Mouse (Mus musculus) hindbrain, embryonic 14.5 days (tissue): Measurements from ENCODE around the gene P2ry4. TPM values are rescaled to one million over a fixed set of nuclear protein-coding genes. Genes with fewer than 3 reads are reported as not detected.

Source experiments
- ATAC-seq: fragments of 200-750 bp; cut with Nextera tagmentation; 2 replicates; pipeline ENCODE4 v1.8.0; 2017; ENCODE audit warnings: moderate number of reproducible peaks, mild to moderate bottlenecking, moderate TSS enrichment, moderate library complexity; ENCODE audit not compliant: low FRiP score
- DNase-seq: peaks from one replicate; pipeline ENCODE4 v3.0.0-alpha.2; 2015; ENCODE audit warnings: low spot score
- H3K27ac ChIP-seq: fragments of 300-500 bp; sonication (generic); 2 replicates; pipeline ENCODE4 v1.5.1; 2014; ENCODE audit warnings: mild to moderate bottlenecking, moderate library complexity
- H3K27me3 ChIP-seq: fragments of 300-500 bp; sonication (generic); 2 replicates; pipeline ENCODE4 v1.6.1; 2014; ENCODE audit warnings: mild to moderate bottlenecking, low read length, mixed read lengths; ENCODE audit not compliant: control insufficient read depth, insufficient read depth
- H3K36me3 ChIP-seq: fragments of 300-500 bp; sonication (generic); replicated peaks from 2 replicates; pipeline ENCODE4 v1.6.1; 2014; ENCODE audit not compliant: control insufficient read depth, insufficient read depth
- H3K4me1 ChIP-seq: fragments of 300-500 bp; sonication (generic); replicated peaks from 2 replicates; pipeline ENCODE4 v1.6.1; 2014; ENCODE audit warnings: antibody characterized with exemption, low read length, mixed read lengths; ENCODE audit not compliant: control insufficient read depth, insufficient read depth
- H3K4me2 ChIP-seq: fragments of 300-500 bp; sonication (generic); replicated peaks from 2 replicates; pipeline ENCODE4 v1.6.1; 2014; ENCODE audit warnings: mild to moderate bottlenecking, moderate library complexity
- H3K4me3 ChIP-seq: fragments of 300-500 bp; sonication (generic); replicated peaks from 2 replicates; pipeline ENCODE4 v1.5.1; 2014; ENCODE audit warnings: mild to moderate bottlenecking, low read length
- H3K9ac ChIP-seq: fragments of 300-500 bp; sonication (generic); 2 replicates; pipeline ENCODE4 v1.6.1; 2014
- H3K9me3 ChIP-seq: fragments of 300-500 bp; sonication (generic); 2 replicates; pipeline ENCODE4 v1.6.1; 2016; ENCODE audit warnings: low read length; ENCODE audit not compliant: control insufficient read depth
- WGBS: fragments of 180-500 bp; shearing (Covaris S2); extraction: QIAGEN DNeasy Blood & Tissue Kit; methylation state at CpG from one replicate; pipeline ENCODE4 v1.1.7; 2014; 5-methylcytosine and 5-hydroxymethylcytosine counted together
- polyA plus RNA-seq: library from polyadenylated mRNA; unstranded; fragments of >200 nt; fragmentation: Nextera tagmentation; extraction: Ambion mirVana; gene quantifications from 2 replicates; pipeline ENCODE4 v1.2.1, GENCODE M21; 2014

The P2ry4 gene
- polyA plus RNA-seq, 1 experiment from 2014 or later: not detected

DNA sequence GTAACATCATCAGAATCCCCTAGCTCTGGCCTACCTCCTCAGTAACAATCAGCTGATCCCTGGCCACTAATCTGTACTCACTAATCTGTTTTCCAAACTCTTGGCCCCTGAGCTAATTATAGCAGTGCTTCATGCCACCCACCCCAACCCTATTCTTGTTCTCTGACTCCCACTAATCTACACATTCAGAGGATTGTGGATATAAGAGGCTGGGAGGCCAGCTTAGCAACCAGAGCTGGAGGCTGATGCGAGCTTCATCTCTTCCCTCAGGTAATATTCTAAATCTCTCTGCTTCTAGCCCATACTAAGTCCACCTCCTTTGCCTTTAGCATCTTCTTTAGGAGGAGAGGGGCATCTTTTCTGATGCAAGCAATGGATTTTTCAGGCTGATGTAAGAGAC is 10.6 kb upstream of the P2ry4 start, which contains the start of gene Arr3:
Arr3 (plus strand) TSS at position 184 of the 400 bp plus-strand sequence.
- ATAC-seq (no peak), DNase-seq (no peak)
- no peak within 1 kb of the TSS for H3K9ac ChIP-seq
- H3K27ac ChIP-seq: no peak within 1 kb of the TSS
- 81% methylated on average over 1 of the region's 1 CpGs for WGBS
- H3K4me2 ChIP-seq: no peak within 1 kb of the TSS
- H3K4me1 ChIP-seq: no peaks in the 10 kb centered on the region
- H3K36me3 ChIP-seq: no peaks in the 10 kb centered on the region
- H3K4me3 ChIP-seq: no peak within 1 kb of the TSS
- H3K27me3 ChIP-seq: no peaks in the 10 kb centered on the region
- H3K9me3 ChIP-seq: no peaks in the 10 kb centered on the region

DNA sequence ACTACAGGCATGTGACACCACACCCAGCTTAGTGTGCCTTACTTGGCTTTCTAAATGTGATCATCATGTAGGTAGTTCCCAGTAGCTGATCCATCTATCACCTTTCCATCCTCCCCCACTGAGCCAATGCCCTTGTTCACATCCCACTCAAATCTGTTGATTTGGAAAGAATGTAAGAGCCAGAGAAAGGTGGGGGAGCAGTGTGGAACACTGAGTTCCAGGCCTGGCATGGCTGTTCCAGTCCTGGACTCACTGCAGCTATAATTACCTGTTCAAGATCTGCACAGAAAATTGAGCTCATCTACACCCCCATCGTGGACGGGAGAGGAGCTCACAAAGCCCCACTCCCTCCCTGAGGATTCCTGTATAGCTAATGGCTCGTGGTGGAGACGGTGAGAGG is 5.1 kb upstream of the P2ry4 start:
- Histone ChIP-seq H3K4me1 (no peaks in the 10 kb centered on the region), H3K27me3 (0 out of 2 replicates have a peak, but pooled peaks cover 3% of the 10 kb centered on the region), H3K27ac (no peak overlapping the region), H3K9me3 (no peaks in the 10 kb centered on the region), H3K4me2 (no peak overlapping the region), H3K4me3 (no peak overlapping the region), H3K9ac (no peak overlapping the region), H3K36me3 (no peaks in the 10 kb centered on the region)
- WGBS: 69% methylated on average over 4 of the region's 4 CpGs
- ATAC-seq (no peak), DNase-seq (no peak)

DNA sequence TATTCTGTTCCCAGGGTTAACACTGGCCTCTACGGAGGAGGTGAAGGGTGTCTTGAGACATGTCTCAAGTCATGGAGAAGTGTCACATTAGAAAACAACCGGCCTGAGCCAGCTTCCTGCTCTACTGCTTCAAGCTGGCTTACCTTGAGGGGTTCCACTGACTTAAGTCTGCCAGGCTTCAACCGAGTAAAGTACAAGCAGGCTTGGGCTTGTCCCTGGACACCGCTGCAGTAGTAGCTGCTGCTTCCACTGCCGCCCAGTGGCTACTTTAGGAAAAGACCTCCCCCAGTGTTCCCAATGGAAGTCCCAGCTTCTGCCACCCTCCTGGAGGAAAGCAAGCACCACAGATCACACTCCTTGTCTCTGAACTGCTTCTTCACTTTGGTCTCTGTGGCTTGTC is 2.8 kb upstream of the P2ry4 start:
- H3K9ac ChIP-seq: no peak overlapping the region
- ATAC-seq: peak; percentile 40; the same call in 1 of the 2 replicates
- no peak overlapping the region for H3K27ac ChIP-seq
- no peak for DNase-seq
- H3K27me3 ChIP-seq: 0 out of 2 replicates have a peak, but pooled peaks cover 8% of the 10 kb centered on the region
- no peak overlapping the region for H3K4me2 ChIP-seq
- no peaks in the 10 kb centered on the region for H3K36me3 ChIP-seq
- H3K4me1 ChIP-seq: no peaks in the 10 kb centered on the region
- H3K9me3 ChIP-seq: no peaks in the 10 kb centered on the region
- WGBS: 24% methylated on average over 5 of the region's 5 CpGs
- H3K4me3 ChIP-seq: no peak overlapping the region

DNA sequence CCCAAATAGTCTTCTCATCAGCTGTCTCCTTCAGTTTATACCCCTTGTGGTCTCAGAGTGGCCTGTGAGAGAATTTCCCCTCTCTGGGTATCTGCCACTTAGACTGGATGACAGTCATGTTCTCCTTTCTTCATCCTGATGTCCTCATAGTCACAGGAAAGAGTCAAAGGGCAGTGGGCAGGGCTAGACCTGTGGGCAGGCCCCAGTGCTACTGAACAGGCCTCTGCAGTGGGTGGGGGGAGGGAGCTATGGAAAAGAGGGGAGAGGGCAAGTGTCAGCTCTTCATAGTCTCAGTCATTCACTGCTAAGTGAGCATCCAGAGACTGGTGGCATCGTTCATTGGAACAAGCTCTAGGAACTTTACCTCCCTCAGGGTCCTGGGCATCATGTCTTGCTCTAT is 22.7 kb downstream of the P2ry4 start, which contains the start of gene Awat1:
Awat1 (plus strand) TSS at position 301 of the 400 bp plus-strand sequence.
- WGBS: 89% methylated on average over 1 of the region's 1 CpGs
- no peaks in the 10 kb centered on the region for H3K4me1 ChIP-seq
- H3K4me2 ChIP-seq: no peak within 1 kb of the TSS
- H3K36me3 ChIP-seq: no peaks in the 10 kb centered on the region
- no peak within 1 kb of the TSS for H3K4me3 ChIP-seq
- no peaks in the 10 kb centered on the region for H3K9me3 ChIP-seq
- ATAC-seq: no peak
- H3K27ac ChIP-seq: no peak within 1 kb of the TSS
- no peak for DNase-seq
- H3K27me3 ChIP-seq: no peaks in the 10 kb centered on the region
- no peak within 1 kb of the TSS for H3K9ac ChIP-seq

DNA sequence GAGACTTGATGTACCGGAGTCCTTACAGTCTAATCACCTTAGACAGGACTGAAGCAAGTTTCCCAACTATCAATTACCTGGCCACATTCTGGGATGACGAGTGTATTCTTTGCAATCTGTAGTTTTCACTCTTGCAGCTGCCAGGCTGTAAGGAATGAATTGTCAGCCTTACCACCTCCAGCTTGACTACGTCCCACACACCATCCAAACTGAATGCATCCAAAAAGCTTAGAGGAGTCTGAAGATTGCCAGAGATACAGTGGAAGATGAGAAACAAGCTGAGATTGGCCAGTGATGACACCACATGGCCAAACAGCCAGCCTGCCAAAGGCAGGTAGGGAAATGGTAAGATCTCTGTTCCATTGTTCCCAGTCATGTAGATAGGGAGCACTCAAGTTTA is 29.0 kb downstream of the P2ry4 start:
- Histone ChIP-seq H3K4me1 (no peaks in the 10 kb centered on the region), H3K4me3 (no peak overlapping the region), H3K9ac (no peak overlapping the region), H3K36me3 (no peaks in the 10 kb centered on the region), H3K27ac (no peak overlapping the region), H3K27me3 (no peaks in the 10 kb centered on the region), H3K9me3 (no peaks in the 10 kb centered on the region), H3K4me2 (no peak overlapping the region)
- 83% methylated on average over 3 of the region's 3 CpGs for WGBS
- DNase-seq: no peak
- ATAC-seq: no peak

DNA sequence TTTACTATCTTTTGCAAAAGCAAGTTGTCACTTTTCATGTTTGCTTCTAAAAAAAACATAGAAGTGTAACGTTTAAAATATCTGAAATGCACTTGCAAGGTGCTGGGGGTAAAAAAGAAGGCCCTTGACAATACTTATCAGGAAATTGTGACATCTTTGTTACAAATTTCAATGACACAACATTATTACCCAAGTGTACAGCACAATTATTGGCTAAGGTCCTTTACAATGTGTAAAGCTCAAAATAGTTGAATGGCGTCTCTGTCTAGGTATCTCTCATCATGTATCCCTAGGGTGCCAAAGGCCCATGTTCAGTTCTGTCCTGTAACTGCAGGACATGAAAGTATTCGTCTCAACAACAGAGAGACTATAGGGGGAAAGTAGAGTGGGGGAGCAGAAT is 38.6 kb downstream of the P2ry4 start:
- H3K36me3 ChIP-seq: no peaks in the 10 kb centered on the region
- H3K4me1 ChIP-seq: no peaks in the 10 kb centered on the region
- no peaks in the 10 kb centered on the region for H3K27me3 ChIP-seq
- H3K4me3 ChIP-seq: no peak overlapping the region
- no peak overlapping the region for H3K4me2 ChIP-seq
- ATAC-seq (no peak), DNase-seq (no peak)
- H3K9ac ChIP-seq: no peak overlapping the region
- H3K9me3 ChIP-seq: no peaks in the 10 kb centered on the region
- H3K27ac ChIP-seq: no peak overlapping the region
- 86% methylated on average over 3 of the region's 3 CpGs for WGBS

Other genes with a start within 250 kb of the P2ry4 start
- not detected in 2 replicates for gene Otud6a, start 165.9 kb downstream of the P2ry4 start, polyA plus RNA-seq
- 0.39 TPM in 1 of 2 replicates, not detected in the other for gene Awat2, start 152.2 kb downstream of the P2ry4 start, polyA plus RNA-seq
- 27.2 and 30.5 TPM in 2 replicates for gene Igbp1, start 100.6 kb downstream of the P2ry4 start, polyA plus RNA-seq
- not detected in 2 replicates for gene Dgat2l6, start 70.0 kb downstream of the P2ry4 start, polyA plus RNA-seq
- gene Awat1, start 22.6 kb downstream of the P2ry4 start, polyA plus RNA-seq: not detected in 2 replicates
- not detected in 2 replicates for gene Arr3, start 10.6 kb upstream of the P2ry4 start, polyA plus RNA-seq
- gene Kif4, start 30.9 kb upstream of the P2ry4 start, polyA plus RNA-seq: 4.8 and 6.0 TPM in 2 replicates
- 90.9 and 102 TPM in 2 replicates for gene Pdzd11, start 31.7 kb upstream of the P2ry4 start, polyA plus RNA-seq
- gene Gdpd2, start 135.0 kb upstream of the P2ry4 start, polyA plus RNA-seq: 36.2 and 38.7 TPM in 2 replicates
- 9.8 and 12.1 TPM in 2 replicates for gene Dlg3, start 172.9 kb upstream of the P2ry4 start, polyA plus RNA-seq